Mouse (Mus musculus) ES-CJ7 (cell line): ENCODE data around the gene Gnb1l.

Experiments used
- DNase-seq: peaks from one replicate; pipeline ENCODE4 v3.0.0; 2011; ENCODE audit warnings: low read depth, low spot score

Gene Gnb1l

GRCm38 (mm10) chr16:18586076-18586905 lies 87.8 kb downstream of the Gnb1l start:
- no peak for DNase-seq

- peak; percentile 27 for DNase-seq
Measured at GRCm38 (mm10) chr16:18586906-18587546, 88.5 kb downstream of the Gnb1l start.

GRCm38 (mm10) chr16:18587847-18588737 lies 89.6 kb downstream of the Gnb1l start:
- DNase-seq, result peak; percentile 32

- no peak for DNase-seq
Measured at GRCm38 (mm10) chr16:18588738-18589055, 90.2 kb downstream of the Gnb1l start.

GRCm38 (mm10) chr16:18589080-18589621 lies 90.6 kb downstream of the Gnb1l start:
- no peak for DNase-seq

- DNase-seq, result peak; percentile 55
Measured at GRCm38 (mm10) chr16:18589804-18590790, 91.6 kb downstream of the Gnb1l start, which contains the start of gene Tbx1. Gene Tbx1, minus strand, starts transcription at chr16:18590671.

- peak; percentile 80 for DNase-seq
Measured at GRCm38 (mm10) chr16:18591047-18592018, 92.8 kb downstream of the Gnb1l start.

GRCm38 (mm10) chr16:18593930-18594329 lies 95.4 kb downstream of the Gnb1l start:
- no peak for DNase-seq

- no peak for DNase-seq
Measured at GRCm38 (mm10) chr16:18596255-18596654, 97.7 kb downstream of the Gnb1l start.

GRCm38 (mm10) chr16:18598006-18598405 lies 99.5 kb downstream of the Gnb1l start:
- DNase-seq, result no peak

GRCm38 (mm10) chr16:18601447-18601846 lies 102.9 kb downstream of the Gnb1l start:
- no peak for DNase-seq

- no peak for DNase-seq
Measured at GRCm38 (mm10) chr16:18604267-18604701, 105.8 kb downstream of the Gnb1l start.

- no peak for DNase-seq
Measured at GRCm38 (mm10) chr16:18605705-18606104, 107.2 kb downstream of the Gnb1l start.

- no peak for DNase-seq
Measured at GRCm38 (mm10) chr16:18608226-18608625, 109.7 kb downstream of the Gnb1l start.

GRCm38 (mm10) chr16:18609099-18609498 lies 110.6 kb downstream of the Gnb1l start:
- DNase-seq, result no peak

GRCm38 (mm10) chr16:18611752-18612151 lies 113.2 kb downstream of the Gnb1l start:
- DNase-seq, result no peak

- no peak for DNase-seq
Measured at GRCm38 (mm10) chr16:18613301-18613700, 114.8 kb downstream of the Gnb1l start.
